Mouse (Mus musculus): Measurements from ENCODE around the gene 4933409G03Rik. TPM values are rescaled to one million over a fixed set of nuclear protein-coding genes. Genes with fewer than 3 reads are reported as not detected.
"Not testable (repeated sequence)": the region's sequence is repeated elsewhere in the genome, so short reads cannot be mapped to it uniquely, and the experiment has no call there.

The 4933409G03Rik gene
- not detected for total RNA-seq (2021)

DNA sequence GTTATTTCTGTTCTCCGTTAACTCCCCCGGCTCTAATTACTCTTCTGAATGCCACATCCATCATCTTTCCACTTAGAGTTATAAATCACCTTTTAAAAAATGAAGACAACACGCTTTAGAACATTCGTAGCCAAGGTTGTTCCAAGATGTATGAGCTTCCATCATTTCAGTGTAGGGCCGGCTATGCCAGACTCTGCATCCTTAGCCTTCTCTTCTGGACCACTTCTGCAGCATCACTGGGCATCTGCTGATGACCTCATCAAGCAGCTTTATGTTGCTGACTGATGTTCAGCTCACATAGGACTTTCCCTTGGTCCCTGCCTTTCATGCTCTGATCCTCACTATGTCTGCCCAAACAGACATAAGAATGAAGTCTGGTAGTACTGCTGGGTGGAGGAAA lies at the start of gene 4933409G03Rik:
Gene 4933409G03Rik (plus strand): TSS at position 301 of the 400 bp plus-strand sequence.
- DNase-seq (ENCODE audit: low spot score): no peak
- intact Hi-C loops (cut with DNase I): no loop called here

DNA sequence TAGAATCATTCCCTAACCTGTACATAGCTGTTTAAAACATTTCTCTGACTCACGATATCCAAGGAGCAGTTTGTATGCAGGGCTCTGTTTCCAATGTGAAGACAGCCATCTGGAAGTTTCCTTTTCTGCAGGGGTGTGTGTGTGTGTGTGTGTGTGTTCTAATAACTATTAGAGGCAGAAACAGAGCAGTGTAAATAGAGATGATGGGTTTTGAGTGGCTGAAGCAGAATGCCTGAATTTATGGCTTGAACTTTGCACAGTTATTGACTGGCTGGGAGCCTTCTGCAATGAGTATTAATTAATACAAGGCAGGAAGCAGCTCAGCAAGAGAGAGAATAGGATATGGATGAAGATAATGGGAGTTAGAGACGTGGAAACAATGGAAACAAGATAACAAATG lies 38.0 kb upstream of the 4933409G03Rik start:
- intact Hi-C loops (cut with DNase I): loop anchor here (2.0 kb wide), 1 partner anchor 15 kb away; no protein-coding TSS in a partner anchor
- no peak for DNase-seq (ENCODE audit: low spot score)

DNA sequence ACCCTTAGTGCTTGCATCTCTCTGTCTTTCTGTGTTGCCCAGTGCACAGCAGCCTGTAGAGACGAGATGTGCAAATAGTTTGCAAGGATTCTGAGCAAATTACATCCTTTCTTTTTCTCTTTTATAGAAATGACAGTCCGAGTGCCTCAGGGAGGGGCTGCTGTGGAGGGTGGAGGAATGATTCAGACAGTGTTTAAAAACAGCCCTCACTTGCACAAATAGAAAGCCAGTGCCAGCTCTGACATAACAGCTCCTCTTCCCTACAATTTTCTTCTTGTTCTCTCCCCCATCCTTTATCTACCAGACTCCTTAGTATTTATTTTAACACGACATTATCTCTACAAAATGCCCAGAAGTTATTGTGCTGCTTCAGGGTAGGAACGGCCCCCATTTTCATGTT lies 21.4 kb upstream of the 4933409G03Rik start:
- DNase-seq (ENCODE audit: low spot score): no peak
- intact Hi-C loops (cut with DNase I): loop anchor here (5.0 kb wide), 1 partner anchor 541 kb away; no protein-coding TSS in a partner anchor

DNA sequence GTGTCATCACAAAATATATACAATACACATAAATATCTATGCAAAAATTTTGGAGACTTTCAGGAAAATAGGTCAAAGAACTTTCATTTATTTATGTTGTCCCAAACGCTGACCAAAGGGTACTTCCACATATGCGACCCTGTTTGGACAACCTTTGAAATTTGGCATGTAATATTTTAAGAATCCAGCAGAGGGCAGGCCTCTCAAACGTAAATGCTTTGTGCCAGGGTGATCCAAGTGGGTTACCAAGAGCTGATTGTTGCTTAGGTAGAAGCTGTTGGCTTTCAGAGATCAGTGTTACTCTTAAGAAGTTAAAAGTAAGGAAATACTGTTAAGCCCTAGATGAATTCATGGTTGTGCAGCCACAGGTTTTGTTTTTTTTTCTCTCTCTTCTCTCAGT lies 18.9 kb upstream of the 4933409G03Rik start:
- no peak for DNase-seq (ENCODE audit: low spot score)
- intact Hi-C loops (cut with DNase I): loop anchor here (2.0 to 5.0 kb wide), 3 partner anchors 193 to 865 kb away; no protein-coding TSS in a partner anchor

DNA sequence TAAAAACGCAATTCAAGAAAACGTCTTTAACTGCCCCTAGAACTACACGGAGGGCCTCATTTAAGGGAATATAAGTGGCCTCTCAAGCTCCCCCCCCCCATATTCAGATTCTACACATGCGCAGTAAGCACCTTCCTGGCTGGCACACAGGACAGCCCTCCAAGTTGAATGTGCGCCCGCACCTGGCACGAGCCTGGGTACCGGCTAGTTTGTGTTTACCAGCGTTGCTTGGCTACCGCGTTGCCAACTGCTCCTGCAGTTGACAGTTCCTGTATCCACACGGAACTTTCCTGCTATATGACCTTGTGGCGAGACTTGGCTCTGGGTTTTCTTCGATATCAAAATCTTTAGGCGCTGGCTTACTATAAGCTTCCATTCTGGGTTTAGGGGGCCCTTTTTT lies 13.9 kb upstream of the 4933409G03Rik start:
- DNase-seq (ENCODE audit: low spot score): peak; percentile 41
- intact Hi-C loops (cut with DNase I): loop anchor here (5.0 kb wide), 1 partner anchor 206 kb away; no protein-coding TSS in a partner anchor

DNA sequence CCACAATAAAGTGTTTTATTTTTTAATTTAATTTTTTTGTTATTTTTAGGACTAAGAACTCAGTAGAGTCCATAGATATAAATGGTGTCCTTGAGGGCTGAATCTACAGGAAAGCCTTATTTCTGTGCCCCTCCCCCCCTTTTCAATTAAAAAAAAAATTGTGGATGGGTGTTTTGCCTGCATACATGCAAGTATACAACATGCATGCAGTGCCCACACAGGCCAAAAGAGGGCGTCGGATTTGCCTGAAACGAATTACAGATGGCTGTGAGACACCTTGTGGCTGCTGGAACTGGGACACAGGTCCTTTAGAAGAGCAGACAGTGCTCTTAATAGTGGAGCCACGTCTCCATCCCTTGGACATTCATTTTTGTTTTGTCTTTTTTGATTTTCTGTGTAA lies 9.9 kb upstream of the 4933409G03Rik start:
- no peak for DNase-seq (ENCODE audit: low spot score)
- intact Hi-C loops (cut with DNase I): no loop called here

DNA sequence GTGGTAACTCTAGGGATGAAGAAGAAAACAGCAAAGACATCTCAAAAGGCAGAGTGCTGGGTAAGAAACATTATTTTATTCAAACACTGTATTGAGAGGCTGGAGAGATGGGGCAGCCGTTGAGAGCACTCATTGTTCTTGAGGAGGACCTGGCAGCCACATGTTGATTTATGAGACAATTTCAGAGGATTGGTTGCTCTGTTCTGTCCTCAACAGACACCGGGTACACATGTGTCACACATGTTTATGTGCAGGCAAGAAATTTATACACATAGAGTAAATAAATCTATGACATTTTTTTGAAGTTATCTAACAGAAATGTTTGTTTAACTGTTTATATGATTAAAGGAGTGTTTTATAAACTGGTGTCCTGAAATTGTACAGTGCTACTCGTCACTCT lies 10.6 kb downstream of the 4933409G03Rik start:
- intact Hi-C loops (cut with DNase I): no loop called here

DNA sequence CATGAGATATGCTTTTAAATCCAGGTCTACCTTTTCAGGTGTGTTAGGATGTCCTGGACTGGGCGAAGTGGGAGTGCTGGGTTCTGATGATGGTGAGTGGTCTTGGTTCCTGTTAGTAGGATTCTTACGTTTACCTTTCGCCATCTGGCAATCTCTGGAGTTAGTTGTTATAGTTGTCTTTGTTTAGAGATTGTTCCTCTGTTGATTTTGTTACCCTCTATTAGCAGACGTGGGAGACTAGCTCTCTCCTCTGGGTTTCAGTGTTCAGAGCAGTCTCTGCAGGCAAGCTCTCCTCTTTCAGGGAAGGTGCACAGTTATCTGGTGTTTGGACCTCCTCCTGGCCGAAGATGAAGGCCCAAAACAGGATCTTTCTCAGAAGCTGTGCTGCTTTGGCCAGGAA lies 74.0 kb downstream of the 4933409G03Rik start, which contains the start of gene 4932414N04Rik:
Gene 4932414N04Rik (plus strand): TSS at position 301 of the 400 bp plus-strand sequence.
- intact Hi-C loops (cut with DNase I); DNase-seq (ENCODE audit: low spot score): not testable (repeated sequence)

More for the DNA sequence above, 10.6 kb downstream of the 4933409G03Rik start:
- DNase-seq (ENCODE audit: low spot score): no peak

Other genes with a start within 250 kb of the 4933409G03Rik start
- 10 to 100 TPM; 81.3 to 83.2 TPM for gene Stk39, start 110.1 kb upstream of the 4933409G03Rik start, total RNA-seq (2021)
- not detected for gene 4932414N04Rik, start 74.1 kb downstream of the 4933409G03Rik start, total RNA-seq (2021)